Mouse (Mus musculus) gastrocnemius, adult 2 months (tissue): ENCODE measurements around the gene Gm3646. TPM values are rescaled to one million over a fixed set of nuclear protein-coding genes. Genes with fewer than 3 reads are reported as not detected.
A peak's percentile ranks its signal among the peaks of the same experiment; 100 is the strongest.

Source experiments
- DNase-seq: peaks from one replicate; pipeline ENCODE4 v3.0.0; 2022
- H3K27ac ChIP-seq: fragments of 200-600 bp; 2 replicates; pipeline ENCODE4 v1.8.1; 2022; ENCODE audit warnings: mild to moderate bottlenecking
- H3K4me3 ChIP-seq: fragments of 200-600 bp; 2 replicates; pipeline ENCODE4 v1.8.1; 2022; ENCODE audit warnings: mild to moderate bottlenecking, moderate library complexity
- CTCF ChIP-seq: fragments of 200-600 bp; IDR thresholded peaks from 2 replicates; pipeline ENCODE4 v1.8.1; 2022; ENCODE audit warnings: antibody characterized with exemption, mild to moderate bottlenecking, moderate library complexity
- intact Hi-C: fragments of 180-260 bp; cut with DNase I; formaldehyde crosslinking; loops from one replicate; pipeline ENCODE4 v1.15.1; 2025
- total RNA-seq, 2 experiments: library from RNA; stranded (reverse); gene quantifications; 2 replicates each; pipeline ENCODE4 v1.2.3; 2021

Gene Gm3646
- total RNA-seq, 2 experiments from 2014 or later = 1.6 TPM; not detected in 1

DNA sequence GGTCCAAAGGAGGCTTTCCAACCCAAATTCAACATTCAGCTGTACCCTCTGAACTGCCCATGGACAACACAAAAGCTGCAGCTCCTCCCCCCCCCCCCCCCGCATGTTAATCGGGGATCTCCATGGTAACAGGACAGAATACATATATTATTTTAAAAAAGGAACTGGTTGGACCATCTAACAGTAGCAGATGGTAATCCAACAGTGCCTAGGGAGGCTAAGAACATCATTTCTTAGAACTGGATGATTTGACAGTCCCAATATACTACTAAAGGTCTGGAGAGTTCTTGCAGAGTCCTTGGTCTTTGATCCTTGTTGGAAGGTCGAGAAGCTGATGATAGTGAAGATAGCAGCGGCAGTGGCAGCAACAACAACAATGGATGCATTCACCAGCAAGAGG lies 19.1 kb upstream of the Gm3646 start:
- intact Hi-C loops = no loop called here
- no peak overlapping the region for H3K27ac ChIP-seq
- DNase-seq = no peak
- H3K4me3 ChIP-seq = no peak overlapping the region
- no peak for TF ChIP-seq CTCF

DNA sequence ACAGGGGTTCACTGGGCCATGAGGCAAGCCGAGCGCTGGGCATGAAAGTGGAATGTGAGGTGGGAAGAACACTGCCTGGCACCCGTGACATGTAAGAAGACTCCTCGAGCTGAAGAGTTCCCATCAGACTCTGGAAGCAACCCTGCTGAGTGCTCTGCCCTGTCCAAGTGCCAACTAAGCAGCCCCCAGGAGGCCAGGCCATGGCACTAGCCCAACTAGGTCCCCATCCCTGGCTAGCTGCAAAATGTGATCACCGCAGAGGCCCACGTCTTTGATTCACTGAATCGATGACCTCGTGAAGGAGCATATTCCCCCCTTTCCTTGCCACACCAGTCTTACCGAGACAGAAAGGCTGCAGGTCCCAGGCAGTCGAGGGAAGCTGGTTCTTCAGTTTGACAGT lies 14.5 kb upstream of the Gm3646 start:
- no peak for TF ChIP-seq CTCF
- intact Hi-C loops = no loop called here
- H3K27ac ChIP-seq = no peak overlapping the region
- H3K4me3 ChIP-seq = no peak overlapping the region
- DNase-seq = no peak

DNA sequence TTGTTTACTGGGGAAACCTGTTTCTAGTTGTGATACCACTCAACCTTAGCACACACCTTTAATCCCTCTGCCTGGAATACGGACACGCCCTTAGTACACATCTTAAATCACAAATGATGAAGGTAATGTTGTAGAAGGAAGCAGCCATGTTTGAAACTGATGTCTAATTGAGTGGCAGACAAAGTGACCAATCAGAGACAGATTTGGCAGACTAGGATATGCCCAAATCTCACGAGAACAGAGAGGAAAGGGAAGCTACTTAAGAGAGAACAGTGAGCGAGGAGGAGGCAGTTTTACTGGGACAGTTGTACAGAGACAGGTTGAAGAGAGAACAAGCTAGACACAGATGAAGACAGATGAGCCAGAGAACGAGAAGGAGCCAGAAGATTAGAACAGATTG lies 10.6 kb upstream of the Gm3646 start:
- TF ChIP-seq CTCF = no peak
- no peak for DNase-seq
- intact Hi-C loops = no loop called here

DNA sequence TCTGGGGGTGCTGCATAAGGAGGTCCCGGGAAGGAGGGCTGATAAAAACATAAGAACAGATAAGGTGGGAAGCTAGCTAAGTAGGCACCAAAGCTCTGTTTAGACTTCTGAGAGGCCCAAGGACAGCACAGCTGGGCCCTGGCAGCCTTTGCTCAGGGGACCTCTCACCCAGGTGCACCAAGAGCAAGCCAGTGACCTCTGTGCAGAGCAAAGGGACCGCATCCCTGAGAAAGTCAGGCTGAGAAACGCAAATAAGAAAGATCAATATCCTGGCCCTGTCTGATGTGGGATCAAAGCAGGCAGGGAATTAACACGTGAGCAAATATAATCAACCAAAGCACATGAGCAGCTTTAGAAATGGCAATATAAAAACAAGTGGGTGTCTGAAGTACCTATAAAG lies 7.9 kb upstream of the Gm3646 start:
- intact Hi-C loops = no loop called here
- H3K4me3 ChIP-seq = no peak overlapping the region
- H3K27ac ChIP-seq = no peak overlapping the region

More for the DNA sequence above, 10.6 kb upstream of the Gm3646 start:
- H3K27ac ChIP-seq = no peak overlapping the region
- H3K4me3 ChIP-seq = no peak overlapping the region

DNA sequence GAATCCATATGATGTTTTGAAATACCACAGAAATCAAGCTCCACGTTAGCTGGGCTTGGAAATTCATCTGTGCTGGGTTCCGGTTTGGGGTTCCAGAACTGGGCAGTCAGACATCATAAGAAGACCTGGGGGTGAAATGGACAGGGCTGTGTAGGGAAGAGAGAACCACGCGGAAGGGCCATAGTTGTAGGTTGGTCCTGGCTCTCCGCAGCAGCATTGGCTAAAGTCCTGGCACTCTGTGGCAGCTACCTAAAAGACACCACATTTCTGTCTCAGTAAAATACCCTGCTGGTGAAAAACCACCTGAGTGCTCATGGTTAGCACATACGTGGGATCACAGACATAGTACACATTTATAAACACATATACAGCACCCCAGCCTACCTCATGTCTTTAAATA lies 343 bp downstream of the Gm3646 start:
- no peak for TF ChIP-seq CTCF
- peak overlapping the region; percentile 79 for H3K27ac ChIP-seq
- intact Hi-C loops = no loop called here
- peak overlapping the region; percentile 57 for H3K4me3 ChIP-seq
- DNase-seq = no peak

More for the DNA sequence above, 7.9 kb upstream of the Gm3646 start:
- no peak for DNase-seq
- no peak for TF ChIP-seq CTCF

DNA sequence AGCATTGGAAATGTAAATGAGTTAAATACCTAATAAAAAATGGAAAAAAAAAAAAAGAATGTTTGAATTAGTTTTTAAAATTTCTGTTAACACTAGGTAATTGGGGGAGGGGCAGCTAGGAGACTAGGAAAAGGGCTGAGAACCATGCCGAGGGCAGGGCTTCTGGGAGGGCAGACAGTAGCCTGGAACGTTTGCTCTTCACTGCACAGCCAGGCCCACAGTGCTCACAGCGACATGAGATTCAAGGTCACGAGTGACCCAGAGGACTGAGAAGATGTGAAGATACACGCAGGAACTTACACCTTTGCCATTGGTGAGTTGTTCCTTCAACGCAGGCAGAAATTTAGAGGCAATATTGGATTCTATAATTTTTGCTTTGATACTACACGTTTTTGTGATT lies 2.2 kb downstream of the Gm3646 start:
- intact Hi-C loops = no loop called here
- DNase-seq = no peak
- no peak for TF ChIP-seq CTCF

DNA sequence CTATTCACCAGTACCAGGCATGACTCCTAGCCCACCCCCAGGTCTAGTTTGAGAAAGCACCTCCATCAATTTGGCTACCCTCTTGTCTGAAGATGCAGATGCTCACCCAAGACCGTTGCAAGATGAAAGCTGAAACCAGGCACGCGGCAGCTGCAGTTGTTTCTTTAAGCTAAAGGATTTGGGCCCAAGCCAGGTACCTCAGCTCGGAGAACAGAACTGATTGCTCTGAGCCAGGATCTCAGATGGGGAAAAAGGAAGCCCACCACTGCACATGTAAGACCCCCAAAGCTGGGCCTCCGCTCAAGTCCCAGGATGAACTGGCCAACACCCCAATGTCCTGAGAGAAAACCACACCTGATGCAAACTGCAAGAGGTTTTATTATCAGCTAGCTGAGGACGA lies 7.6 kb downstream of the Gm3646 start:
- no peak for DNase-seq
- H3K27ac ChIP-seq = no peak overlapping the region
- no peak for TF ChIP-seq CTCF
- intact Hi-C loops = no loop called here
- H3K4me3 ChIP-seq = no peak overlapping the region

More for the DNA sequence above, 2.2 kb downstream of the Gm3646 start:
- Histone ChIP-seq H3K4me3 (no peak overlapping the region), H3K27ac (no peak overlapping the region)

DNA sequence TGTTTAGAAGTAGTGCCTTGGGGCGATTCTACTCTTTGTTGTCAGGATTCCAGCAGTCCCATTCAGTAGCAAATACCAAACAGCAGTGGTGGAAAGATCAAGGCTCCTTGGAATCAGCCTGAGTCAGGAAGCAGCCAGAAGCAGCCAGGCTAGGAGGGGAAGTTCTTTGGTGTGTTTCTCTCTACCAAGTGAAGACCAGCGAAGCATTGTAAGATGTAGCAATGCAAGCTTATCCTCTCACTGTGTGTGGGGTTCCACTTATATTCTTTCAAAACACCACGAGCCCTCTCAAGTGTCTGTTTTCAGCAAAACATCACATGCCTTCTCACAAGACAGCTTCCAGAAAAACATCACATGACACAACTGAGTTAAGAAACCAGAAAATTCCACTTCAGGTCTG lies 8.4 kb downstream of the Gm3646 start:
- no peak for TF ChIP-seq CTCF
- H3K4me3 ChIP-seq = no peak overlapping the region
- DNase-seq = no peak
- H3K27ac ChIP-seq = no peak overlapping the region
- intact Hi-C loops = no loop called here

DNA sequence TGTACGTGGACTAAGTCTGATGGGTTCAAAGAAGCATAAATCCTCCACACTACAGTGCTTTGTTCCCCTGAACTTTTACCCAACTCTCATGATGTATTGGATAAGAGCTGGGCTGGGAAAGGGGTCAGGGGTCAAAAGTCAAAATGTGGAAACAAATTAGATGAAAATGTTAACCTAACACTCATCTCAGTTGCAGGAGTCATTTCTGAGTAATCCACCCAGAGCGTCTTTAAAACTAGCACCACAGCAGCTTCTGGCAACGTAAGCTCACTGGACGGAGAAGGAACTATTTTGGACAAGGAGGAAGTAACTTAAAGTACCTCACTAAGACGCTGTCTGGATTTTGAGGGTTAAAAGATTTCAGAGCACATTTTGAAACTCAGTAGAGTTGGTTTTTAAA lies 20.5 kb downstream of the Gm3646 start:
- Histone ChIP-seq H3K27ac (no peak overlapping the region), H3K4me3 (no peak overlapping the region)
- DNase-seq = no peak
- TF ChIP-seq CTCF = no peak
- intact Hi-C loops = no loop called here

DNA sequence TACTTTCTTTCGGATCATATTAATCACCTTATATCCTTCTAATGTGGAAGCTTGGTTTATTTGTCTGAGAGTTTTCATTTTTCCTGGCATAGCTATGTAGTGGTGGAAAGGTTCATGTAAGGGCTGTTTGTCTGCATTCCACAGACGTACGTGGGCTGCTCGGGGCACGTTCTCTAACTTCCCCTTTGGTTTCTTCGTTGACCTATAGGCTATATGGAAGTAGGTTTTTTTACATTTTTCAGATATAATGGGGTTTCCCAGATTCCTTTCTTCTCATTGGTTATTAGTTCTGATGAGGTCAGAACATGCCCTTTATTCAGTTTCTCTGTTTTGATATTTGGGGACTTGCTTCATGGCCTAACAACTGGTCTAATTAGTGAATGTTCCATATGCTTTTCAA lies 23.3 kb downstream of the Gm3646 start:
- intact Hi-C loops = no loop called here
- Histone ChIP-seq H3K4me3 (no peak overlapping the region), H3K27ac (no peak overlapping the region)
- no peak for TF ChIP-seq CTCF
- DNase-seq = no peak

DNA sequence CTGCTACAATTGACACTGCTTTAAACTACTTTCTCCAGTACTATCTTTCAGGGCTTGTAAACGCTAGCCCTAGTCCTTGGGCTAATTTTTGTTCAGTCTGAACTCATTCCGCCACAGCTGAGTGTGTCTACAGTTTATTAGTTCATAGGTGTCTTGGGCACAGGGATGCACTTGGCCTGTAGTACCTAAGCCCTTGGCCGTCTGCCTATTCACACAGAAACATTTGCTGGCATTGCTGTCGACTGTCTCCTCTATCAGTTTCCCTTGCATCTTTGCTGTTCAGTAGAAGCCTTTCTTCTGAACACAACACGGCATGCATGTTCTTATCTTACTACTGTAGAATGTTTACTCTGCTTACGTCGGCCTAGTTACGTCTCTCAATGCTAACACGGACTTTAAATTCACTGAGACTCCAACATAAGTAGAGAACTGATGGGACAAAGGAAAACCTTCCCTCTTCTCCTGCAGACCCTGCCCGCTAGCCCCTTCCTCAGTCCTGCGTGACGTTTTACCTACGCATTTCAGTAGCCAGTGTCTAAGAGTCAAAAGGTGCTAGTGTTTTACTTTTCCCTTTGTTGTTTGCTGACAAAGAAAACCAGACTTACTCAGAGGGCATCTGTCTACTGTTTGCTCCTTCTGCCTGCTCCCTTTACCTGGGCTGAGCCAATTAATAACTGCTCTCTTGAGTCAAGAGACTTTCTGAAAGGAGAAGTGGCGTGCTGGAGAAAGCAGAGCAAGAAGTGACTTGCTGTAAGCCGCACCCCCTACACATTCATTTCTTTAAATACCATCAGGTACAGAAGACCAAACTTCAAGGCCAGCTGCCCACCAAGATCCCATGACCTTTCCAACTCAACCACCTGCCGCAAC lies 25.8 kb downstream of the Gm3646 start:
- DNase-seq = no peak
- TF ChIP-seq CTCF = no peak
- intact Hi-C loops = no loop called here
- no peak overlapping the region for H3K27ac ChIP-seq
- no peak overlapping the region for H3K4me3 ChIP-seq

DNA sequence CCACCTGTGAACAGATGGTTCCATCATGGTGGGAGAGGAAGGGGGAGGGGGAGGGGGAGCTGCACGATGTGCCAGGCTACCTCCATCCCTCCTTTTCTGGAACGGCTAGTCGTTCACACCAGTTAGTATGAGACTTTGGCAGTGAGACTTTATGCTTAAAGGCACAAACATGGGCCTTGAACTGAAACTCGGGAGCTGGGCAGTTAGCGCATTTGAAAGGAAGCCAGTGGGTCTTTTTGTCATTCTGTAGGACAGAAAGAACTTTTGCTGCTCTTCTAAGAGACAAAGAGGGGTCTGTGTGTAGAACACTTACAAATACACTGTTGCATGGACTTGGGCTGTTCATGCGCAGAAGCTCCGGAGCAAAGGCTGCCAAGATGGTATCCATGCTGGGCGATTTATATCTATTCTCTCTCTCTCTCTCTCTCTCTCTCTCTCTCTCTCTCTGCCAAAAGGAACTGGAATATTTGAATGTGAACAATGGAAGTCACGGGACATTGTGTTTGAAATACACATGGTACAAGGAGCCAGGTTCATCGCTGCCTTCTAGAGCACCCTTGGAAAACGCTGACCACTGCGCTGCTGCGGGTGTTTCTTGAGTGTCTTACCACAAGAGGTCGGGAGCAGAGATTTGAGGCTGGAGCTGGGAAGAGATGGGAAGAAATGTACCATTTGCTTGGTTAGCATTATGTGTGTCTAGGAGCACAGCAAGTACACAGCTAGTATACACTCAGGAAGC lies 31.0 kb downstream of the Gm3646 start:
- Histone ChIP-seq H3K4me3 (no peak overlapping the region), H3K27ac (no peak overlapping the region)
- intact Hi-C loops = no loop called here
- no peak for DNase-seq
- TF ChIP-seq CTCF = no peak

DNA sequence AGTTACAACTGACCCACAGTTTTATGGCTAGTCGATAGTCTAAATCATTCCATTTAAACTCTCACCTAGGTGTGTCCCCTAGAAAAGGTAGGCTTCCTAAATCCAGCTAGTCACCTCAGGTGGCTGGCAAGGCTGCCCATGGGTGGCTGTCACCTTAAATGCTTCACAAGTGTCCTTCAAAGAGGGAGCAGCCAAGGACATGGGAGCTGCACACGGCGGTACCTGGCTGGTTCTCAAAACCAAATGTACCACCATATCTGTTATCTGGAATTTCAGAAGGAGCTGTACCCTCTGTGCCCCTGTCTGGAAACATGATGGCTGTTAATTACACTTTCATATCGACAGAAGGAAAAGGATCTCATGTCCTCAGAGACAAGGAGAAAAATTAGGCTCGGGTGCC lies 31.6 kb downstream of the Gm3646 start:
- no peak for DNase-seq
- intact Hi-C loops = no loop called here
- Histone ChIP-seq H3K4me3 (no peak overlapping the region), H3K27ac (no peak overlapping the region)
- TF ChIP-seq CTCF = no peak
